Mouse (Mus musculus) myocyte (in vitro differentiated cells): Measurements from ENCODE around the gene Uba5. TPM values are rescaled to one million over a fixed set of nuclear protein-coding genes. Genes with fewer than 3 reads are reported as not detected.

Source experiments
- H3K27me3 ChIP-seq: one replicate; pipeline ENCODE4 v1.6.1; 2011; ENCODE audit not compliant: control insufficient read depth, insufficient read depth, insufficient read length
- H3K36me3 ChIP-seq: one replicate; pipeline ENCODE4 v1.6.1; 2011; ENCODE audit not compliant: control insufficient read depth, insufficient read depth
- H3K4me2 ChIP-seq: one replicate; pipeline ENCODE4 v1.6.1; 2011; ENCODE audit warnings: low read depth, control low read depth
- H3K4me3 ChIP-seq: one replicate; pipeline ENCODE4 v1.5.1; 2011; ENCODE audit warnings: mild to moderate bottlenecking, control low read depth, moderate library complexity
- H3K79me2 ChIP-seq: one replicate; pipeline ENCODE4 v1.6.1; 2011; ENCODE audit not compliant: control insufficient read depth, insufficient read depth
- H3ac ChIP-seq: one replicate; pipeline ENCODE4 v1.6.1; 2011; ENCODE audit not compliant: control insufficient read depth, insufficient read length
- CEBPB ChIP-seq: IDR thresholded peaks from 2 replicates; pipeline ENCODE4 v1.6.1; 2011; ENCODE audit warnings: mild to moderate bottlenecking, moderate library complexity; ENCODE audit not compliant: poor library complexity, insufficient read depth, severe bottlenecking
- E2F4 ChIP-seq: IDR thresholded peaks from one replicate; pipeline ENCODE4 v1.6.1; 2011; ENCODE audit warnings: mild to moderate bottlenecking, control low read depth, moderate library complexity; ENCODE audit not compliant: insufficient read depth
- MAX ChIP-seq: IDR thresholded peaks from one replicate; pipeline ENCODE4 v1.6.1; 2011; ENCODE audit warnings: low read depth, mild to moderate bottlenecking, control low read depth
- MYOD1 ChIP-seq, 3 experiments: IDR thresholded peaks; one replicate each; pipeline ENCODE4 v1.6.1; 2011; ENCODE audit warnings: control low read depth in 2 of 3, low read depth in 2 of 3, mild to moderate bottlenecking in 2 of 3, moderate library complexity in 1 of 3; ENCODE audit not compliant: insufficient read length in 2 of 3, control insufficient read depth in 1 of 3
- MYOG ChIP-seq, 3 experiments: IDR thresholded peaks; one replicate each; pipeline ENCODE4 v1.6.1; 2011; ENCODE audit warnings: control low read depth in 2 of 3, low read depth in 2 of 3, mild to moderate bottlenecking in 2 of 3; ENCODE audit not compliant: insufficient read length in 2 of 3, control insufficient read depth in 1 of 3, insufficient read depth in 1 of 3
- POLR2A ChIP-seq: IDR thresholded peaks from one replicate; pipeline ENCODE4 v1.6.1; 2011; ENCODE audit warnings: low read depth, mild to moderate bottlenecking, control low read depth, moderate library complexity; ENCODE audit not compliant: insufficient read length
- POLR2AphosphoS2 ChIP-seq: IDR thresholded peaks from one replicate; pipeline ENCODE4 v1.6.1; 2011; ENCODE audit warnings: low read depth, control low read depth; ENCODE audit not compliant: insufficient read length
- REST ChIP-seq: IDR thresholded peaks from one replicate; pipeline ENCODE4 v1.6.1; 2011; ENCODE audit warnings: mild to moderate bottlenecking, control low read depth, moderate library complexity; ENCODE audit not compliant: insufficient read depth, insufficient read length
- SRF ChIP-seq: IDR thresholded peaks from one replicate; pipeline ENCODE4 v1.6.1; 2011; ENCODE audit warnings: low read depth; ENCODE audit not compliant: control insufficient read depth, insufficient read length
- TCF12 ChIP-seq: IDR thresholded peaks from one replicate; pipeline ENCODE4 v1.6.1; 2011; ENCODE audit warnings: mild to moderate bottlenecking, control low read depth; ENCODE audit not compliant: poor library complexity, insufficient read depth, severe bottlenecking
- TCF3 ChIP-seq: IDR thresholded peaks from one replicate; pipeline ENCODE4 v1.6.1; 2011; ENCODE audit warnings: low read depth, control low read depth; ENCODE audit not compliant: insufficient read length
- USF1 ChIP-seq: IDR thresholded peaks from one replicate; pipeline ENCODE4 v1.6.1; 2011; ENCODE audit warnings: low read depth, mild to moderate bottlenecking, control low read depth, moderate library complexity
- polyA plus RNA-seq: library from polyadenylated mRNA; unstranded; fragments of >200 nt; fragmentation: generic; extraction: Trizol; gene quantifications from one replicate; pipeline ENCODE4 v1.2.1, GENCODE M21; 2012; ENCODE audit warnings: missing spikeins

The Uba5 gene
- polyA plus RNA-seq, 1 experiment = 20.5 TPM

GRCm38 (mm10) chr9:104100822-104101221, 37.9 kb upstream of the Uba5 start:
- Histone ChIP-seq H3ac (no peak overlapping the region), H3K4me2 (no peak overlapping the region), H3K4me3 (no peak overlapping the region), H3K27me3 (no peaks in the 10 kb centered on the region), H3K36me3 (no peaks in the 10 kb centered on the region), H3K79me2 (no peaks in the 10 kb centered on the region)
- TF ChIP-seq TCF3 (no peak), POLR2A (no peak), REST (no peak), MYOG (IDR thresholded peaks at IDR 0.05; ENCODE audit: control insufficient read depth in 1 of 3, insufficient read depth in 1 of 3, insufficient read length in 2 of 3, low read depth in 2 of 3) (no peak), MAX (no peak), MYOD1 (IDR thresholded peaks at IDR 0.05; ENCODE audit: control insufficient read depth in 1 of 3, insufficient read length in 2 of 3, low read depth in 2 of 3) (no peak)

GRCm38 (mm10) chr9:104099060-104099459, 36.1 kb upstream of the Uba5 start:
- no peak overlapping the region for H3K4me3 ChIP-seq
- H3K4me2 ChIP-seq = no peak overlapping the region
- no peaks in the 10 kb centered on the region for H3K36me3 ChIP-seq
- TF ChIP-seq MYOG (IDR thresholded peaks at IDR 0.05; ENCODE audit: control insufficient read depth in 1 of 3, insufficient read depth in 1 of 3, insufficient read length in 2 of 3, low read depth in 2 of 3) (no peak), TCF3 (no peak), REST (no peak), POLR2AphosphoS2 (no peak), TCF12 (no peak), USF1 (no peak), MYOD1 (IDR thresholded peaks at IDR 0.05; ENCODE audit: control insufficient read depth in 1 of 3, insufficient read length in 2 of 3, low read depth in 2 of 3) (no peak), MAX (no peak), E2F4 (no peak), POLR2A (no peak), CEBPB (no peak), SRF (no peak)
- no peaks in the 10 kb centered on the region for H3K27me3 ChIP-seq
- no peaks in the 10 kb centered on the region for H3K79me2 ChIP-seq
- H3ac ChIP-seq = no peak overlapping the region

GRCm38 (mm10) chr9:104098256-104098655, 35.3 kb upstream of the Uba5 start:
- Histone ChIP-seq H3K36me3 (no peaks in the 10 kb centered on the region), H3K79me2 (no peaks in the 10 kb centered on the region), H3K4me3 (no peak overlapping the region), H3ac (no peak overlapping the region), H3K27me3 (no peaks in the 10 kb centered on the region), H3K4me2 (no peak overlapping the region)
- TF ChIP-seq USF1 (no peak), POLR2A (no peak), MAX (no peak), MYOG (IDR thresholded peaks at IDR 0.05; ENCODE audit: control insufficient read depth in 1 of 3, insufficient read depth in 1 of 3, insufficient read length in 2 of 3, low read depth in 2 of 3) (no peak)

GRCm38 (mm10) chr9:104092945-104093344, 30.0 kb upstream of the Uba5 start:
- H3ac ChIP-seq = no peak overlapping the region
- no peak for TF ChIP-seq E2F4
- no peak for TF ChIP-seq MAX
- TF ChIP-seq POLR2A = no peak
- no peak overlapping the region for H3K4me2 ChIP-seq
- H3K27me3 ChIP-seq = no peaks in the 10 kb centered on the region
- no peak overlapping the region for H3K4me3 ChIP-seq
- H3K79me2 ChIP-seq = no peaks in the 10 kb centered on the region
- H3K36me3 ChIP-seq = no peaks in the 10 kb centered on the region

- Histone ChIP-seq H3K79me2 (no peaks in the 10 kb centered on the region), H3ac (no peak overlapping the region), H3K4me2 (peak overlapping the region; percentile 65), H3K27me3 (no peaks in the 10 kb centered on the region), H3K36me3 (no peaks in the 10 kb centered on the region), H3K4me3 (no peak overlapping the region)
- TF ChIP-seq TCF3 (no peak), SRF (no peak), POLR2A (no peak), REST (no peak), USF1 (no peak), MYOD1 (IDR thresholded peaks at IDR 0.05; ENCODE audit: control insufficient read depth in 1 of 3, insufficient read length in 2 of 3, low read depth in 2 of 3) (no peak), TCF12 (no peak)
These were observed 25.6 kb upstream of the Uba5 start for GRCm38 (mm10) chr9:104088555-104088954.
